Mouse (Mus musculus) frontal cortex, postnatal 36 days (tissue): Measurements from ENCODE around the gene Lmf1.

Source experiments
- DNase-seq, 2 experiments: peaks; one replicate each; pipeline ENCODE4 v3.0.0; 2022; ENCODE audit warnings: low spot score in 2 of 2

Lmf1 gene

DNA sequence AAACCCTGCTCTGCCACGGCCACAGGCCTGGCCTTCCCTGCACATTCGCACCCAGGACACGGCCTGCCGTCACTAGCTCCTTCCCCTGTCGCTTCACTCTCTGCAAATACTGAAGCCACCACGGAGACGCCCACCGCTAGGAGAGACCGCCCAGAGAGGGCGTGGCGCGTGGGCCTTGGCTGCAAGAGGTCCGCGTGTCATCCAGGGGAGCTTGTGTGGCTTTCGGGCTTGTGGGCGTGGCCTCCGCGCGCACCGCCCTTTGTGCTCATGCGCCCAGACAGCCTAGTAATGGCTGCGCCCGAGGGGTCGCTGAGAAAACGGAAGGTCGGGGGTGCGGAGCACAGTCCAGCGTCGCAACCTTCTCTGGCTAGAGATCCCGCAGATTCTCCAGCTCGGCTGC, at the start of gene Lmf1:
Gene Lmf1, plus strand, starts transcription at position 166 of the 400 bp plus-strand sequence.
- DNase-seq, result peak; percentile 93 to 96

DNA sequence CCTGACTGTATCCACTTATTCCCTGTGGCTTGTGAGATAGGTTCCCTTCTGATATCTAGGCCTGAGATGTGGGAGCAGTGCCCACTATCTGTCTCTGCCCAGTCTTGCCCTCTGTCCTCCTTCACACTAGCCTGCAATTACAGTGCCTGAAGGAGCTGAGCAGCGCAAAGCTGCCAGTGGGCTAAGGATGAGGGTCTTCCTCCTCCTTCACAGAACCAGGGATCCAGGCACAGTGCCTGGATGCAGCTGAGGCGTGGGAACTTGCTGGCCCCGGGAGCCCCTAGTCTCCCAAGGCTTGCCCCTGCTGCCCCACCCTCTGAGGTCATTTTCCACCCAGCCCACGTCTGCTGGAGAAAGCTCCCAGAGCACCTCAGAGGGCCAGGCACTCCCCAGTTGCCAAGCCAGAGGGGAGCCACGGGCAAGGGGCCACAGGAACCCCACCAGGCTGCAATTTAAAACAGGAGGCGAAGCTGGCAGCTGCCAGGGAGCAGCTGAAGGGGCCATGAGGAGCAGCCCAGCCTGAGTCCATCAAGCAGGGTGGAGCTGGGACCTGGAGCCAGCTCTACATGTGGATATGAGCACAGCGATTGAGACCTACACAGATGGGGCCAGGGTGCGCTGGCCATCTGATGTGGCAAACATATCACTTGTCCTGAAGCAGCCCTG, 48.4 kb upstream of the Lmf1 start:
- no peak for DNase-seq

DNA sequence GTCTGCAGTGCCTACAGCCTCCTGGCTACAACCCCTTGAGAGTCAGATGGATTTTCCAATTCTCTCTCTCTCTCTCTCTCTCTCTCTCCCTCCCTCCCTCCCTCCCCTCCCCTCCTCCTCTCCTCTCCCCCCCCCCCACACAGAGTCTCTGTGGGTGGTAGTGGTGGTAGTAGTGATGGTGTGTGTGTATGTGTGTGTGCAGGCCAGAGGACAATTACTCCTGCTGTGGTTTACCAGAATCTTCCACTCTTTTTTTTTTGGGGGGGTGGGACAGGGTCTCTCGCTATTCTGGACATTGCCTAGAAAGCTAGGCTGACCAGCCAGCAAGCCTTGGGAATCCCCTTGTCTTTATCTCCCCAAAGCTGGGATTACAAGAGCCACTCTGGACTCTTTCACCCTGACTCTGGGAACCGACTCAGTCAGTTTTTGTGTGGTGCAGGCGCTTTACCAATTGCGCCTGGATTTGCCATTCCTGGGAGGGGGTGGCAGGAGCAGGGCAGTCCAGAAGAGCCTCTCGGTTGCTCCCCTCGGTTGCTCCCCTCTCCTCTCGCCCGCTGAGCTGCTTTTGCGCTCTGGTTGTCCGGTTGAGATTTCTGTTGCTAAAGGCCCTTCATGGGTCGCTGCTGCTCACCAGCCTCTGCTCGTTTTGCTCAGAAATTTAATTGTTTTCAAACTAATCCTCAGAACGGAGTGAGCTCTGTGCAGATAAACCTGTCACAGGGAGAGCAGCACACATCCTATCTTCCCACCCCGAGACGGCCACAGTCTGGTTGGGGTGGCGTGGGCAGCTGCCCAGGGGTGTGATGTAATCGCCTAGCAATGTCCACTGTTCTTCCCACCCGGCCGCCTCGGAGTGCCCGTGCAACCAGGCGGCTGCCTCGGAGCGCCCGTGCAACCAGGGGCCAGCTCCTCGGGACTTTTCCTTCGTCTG, 39.7 kb upstream of the Lmf1 start:
- DNase-seq, result peak in 1 of 2 experiments; percentile 30

DNA sequence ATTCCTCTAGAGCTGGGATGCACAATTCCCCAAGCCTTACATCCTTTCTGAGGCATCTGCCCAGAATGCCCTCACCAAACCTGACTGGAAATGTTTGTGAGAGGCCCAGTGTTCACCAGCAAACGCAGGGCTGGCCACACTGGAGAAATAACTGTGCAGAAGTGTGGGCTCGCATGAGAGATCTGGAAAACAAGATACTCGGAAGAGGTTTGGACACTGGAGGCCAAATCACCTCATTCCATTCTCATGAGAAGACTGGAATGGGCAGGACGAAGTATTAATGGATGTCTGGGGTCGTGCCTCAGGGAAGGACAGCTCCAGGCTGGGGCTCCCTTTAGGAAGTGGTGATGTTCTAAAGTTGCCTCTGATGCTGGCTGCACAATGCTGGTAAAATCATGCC, 38.2 kb upstream of the Lmf1 start:
- DNase-seq, result no peak

DNA sequence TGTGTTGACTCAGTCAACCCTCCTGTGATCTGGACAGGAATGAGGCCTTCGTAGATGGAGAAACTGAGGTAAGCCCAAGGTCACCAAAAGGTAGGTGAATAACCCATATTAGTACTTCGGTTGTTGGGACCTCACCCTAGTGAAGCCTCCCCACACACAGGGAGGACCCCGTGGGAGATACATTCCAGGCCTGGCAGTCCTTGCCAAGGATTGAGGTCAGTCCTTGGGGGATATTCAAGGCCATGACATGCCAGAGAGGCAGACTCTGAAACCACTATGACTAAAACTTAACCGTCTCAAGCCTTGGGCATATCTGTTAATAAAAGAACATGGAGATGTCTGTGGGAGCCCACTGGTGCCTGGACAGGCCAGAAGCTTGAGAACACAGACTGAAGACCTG, 37.1 kb upstream of the Lmf1 start:
- DNase-seq, result no peak

DNA sequence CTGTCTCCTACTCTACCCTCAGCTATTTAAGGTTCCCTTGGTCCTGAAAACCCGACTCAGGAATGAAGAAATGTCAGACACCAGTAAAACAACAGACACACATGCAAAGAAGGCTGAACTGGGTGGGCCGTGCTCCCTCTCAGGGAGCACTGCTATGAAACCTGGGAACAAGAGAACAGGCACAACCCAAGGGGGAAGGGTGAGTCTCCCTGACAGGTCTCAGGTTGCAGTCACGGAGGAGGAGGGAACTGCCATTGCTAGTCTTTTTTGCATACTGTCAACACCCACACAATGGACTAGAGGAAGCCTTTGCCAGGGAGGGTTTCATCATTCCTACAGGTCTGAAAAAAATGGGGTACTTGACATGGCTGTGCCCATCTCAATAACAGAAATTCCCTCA, 31.9 kb upstream of the Lmf1 start:
- no peak for DNase-seq

DNA sequence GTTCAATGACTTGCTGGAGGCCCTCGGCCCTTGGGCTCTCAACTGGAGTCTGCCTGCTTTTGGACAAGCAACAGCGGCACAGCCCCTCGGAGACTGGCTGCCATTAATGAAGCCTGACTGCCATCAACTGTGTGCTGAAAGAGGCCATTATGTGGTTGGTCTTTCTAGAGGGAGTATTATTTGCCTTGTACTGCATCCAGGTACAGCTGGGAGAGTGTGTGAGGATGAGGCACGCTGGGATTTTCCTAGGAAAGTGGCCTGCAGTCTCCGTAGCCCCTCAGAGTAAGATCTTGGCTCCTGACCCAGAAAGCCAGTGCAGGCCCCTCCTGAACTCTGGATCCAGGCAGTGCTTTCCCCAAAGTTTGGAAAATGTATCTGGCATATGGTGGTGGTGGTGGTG, 28.9 kb upstream of the Lmf1 start:
- DNase-seq, result no peak

DNA sequence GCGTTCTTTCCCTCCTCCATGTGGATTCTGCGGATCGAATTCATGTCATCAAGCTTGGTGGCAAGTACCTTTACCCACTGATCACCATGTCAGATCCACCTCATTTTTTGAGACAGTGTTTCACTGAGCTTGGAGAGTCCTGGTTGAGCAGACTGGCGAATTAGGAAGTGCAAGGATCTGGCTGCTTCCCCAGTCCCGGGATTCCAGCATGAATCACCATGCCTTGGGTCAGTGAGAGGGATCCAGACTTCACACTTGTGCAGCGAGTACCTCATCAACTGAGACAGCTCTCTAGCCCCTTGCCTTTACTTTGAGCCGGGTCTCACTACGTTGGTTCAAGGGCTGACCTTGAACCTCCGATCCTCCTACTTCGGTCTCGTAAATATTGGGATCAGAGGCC, 27.6 kb upstream of the Lmf1 start:
- DNase-seq, result no peak

DNA sequence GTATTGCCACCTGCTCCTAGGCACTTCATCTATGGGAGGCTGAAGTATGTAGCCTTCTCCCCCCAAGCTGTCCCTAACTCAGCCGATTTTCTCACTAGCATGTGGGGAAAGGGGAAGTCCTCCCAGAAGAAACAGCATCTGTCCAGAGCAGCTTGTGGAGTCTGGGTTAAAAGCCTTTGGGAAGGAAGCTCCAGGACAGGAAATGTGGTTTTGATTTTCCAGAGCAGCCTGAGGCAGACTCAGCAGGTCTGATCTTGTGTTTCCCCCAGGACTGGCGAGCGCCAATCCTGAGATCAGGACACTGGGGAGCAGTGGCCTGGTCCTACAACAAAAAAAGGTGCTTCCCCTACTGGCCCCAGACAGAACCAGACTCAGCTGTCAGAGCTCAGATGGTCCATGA, 23.7 kb upstream of the Lmf1 start:
- peak in 1 of 2 experiments; percentile 15 for DNase-seq

DNA sequence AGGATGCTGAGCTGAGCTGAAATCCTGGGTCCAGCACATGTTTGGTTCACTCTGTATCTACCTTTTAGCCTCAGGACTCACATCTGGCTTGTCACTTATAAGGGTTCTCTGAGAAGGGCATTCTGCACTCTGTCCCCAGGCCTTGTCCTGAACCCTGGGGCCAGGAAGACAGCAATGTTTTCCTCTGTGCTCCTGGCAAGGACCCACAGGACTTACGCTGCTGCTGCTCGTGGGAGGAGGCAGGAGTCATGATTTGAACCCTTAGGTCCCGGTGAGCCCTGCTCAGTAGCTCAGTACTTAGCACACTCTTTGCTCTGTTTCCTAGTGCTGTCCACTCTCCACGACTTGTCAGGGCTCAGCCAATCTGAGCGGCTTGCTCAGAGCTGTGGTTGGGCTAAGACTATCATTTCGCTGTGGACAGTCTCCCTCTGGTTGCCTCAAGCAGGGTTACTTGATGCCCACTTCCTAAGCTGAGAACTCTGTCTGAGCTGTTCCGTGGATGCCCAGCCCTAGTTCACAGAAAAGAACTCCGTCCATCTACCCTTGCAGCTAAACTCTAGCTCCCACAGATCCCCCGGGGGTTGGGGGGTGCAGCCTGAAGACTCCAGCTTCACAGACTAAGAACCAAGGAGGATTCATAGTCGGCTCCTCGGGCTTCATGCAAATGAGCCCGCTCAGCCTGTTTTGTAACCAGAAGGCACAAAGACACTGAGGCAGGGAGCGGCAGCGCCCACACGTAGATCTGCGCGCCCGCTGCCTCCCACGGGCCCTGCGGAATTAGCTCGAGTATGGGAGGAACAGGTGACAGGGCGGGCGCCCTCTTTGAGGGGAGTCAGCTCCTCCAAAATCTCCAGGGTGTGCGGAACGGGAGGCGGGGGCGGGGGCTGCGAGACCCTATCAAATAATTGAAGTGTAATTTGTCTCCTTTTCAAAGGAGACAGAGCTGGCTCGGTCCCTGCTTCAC, 22.9 kb upstream of the Lmf1 start:
- DNase-seq, result peak; percentile 84 to 93

DNA sequence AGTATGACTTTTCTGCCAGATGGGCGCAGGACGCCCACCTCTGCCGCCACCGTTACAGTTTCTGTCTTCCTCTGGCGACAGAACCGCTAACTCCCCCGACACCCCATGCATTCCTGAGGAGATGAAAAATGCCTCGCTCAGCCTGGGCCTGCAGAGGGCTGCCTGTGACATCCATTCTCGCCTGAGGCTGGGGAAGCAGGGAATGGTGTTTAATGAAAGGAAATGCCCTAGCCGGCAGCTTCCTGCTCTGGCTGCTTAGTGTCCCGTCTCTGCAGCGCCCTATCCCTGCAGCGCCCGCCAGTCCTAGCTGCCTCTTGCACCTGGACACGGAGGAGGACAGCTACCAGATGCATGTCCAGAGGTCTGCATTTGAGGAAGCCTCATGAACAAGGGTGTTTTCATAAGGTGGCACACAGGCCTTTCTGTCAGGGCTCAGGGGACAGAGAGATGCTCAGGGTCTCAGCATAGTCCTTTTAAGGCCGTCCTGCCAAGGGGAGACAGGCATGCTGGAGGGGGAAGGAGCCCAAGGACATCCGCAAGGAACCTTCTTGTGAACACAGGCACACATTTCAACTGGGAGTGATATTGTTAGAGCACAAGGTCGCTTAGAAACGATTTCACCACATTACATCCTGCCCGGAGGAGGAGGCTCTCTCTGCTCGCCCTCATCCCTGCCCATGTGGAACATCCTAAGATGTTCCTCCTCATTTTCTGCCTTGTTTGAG, 22.1 kb upstream of the Lmf1 start:
- DNase-seq, result peak in 1 of 2 experiments; percentile 93

DNA sequence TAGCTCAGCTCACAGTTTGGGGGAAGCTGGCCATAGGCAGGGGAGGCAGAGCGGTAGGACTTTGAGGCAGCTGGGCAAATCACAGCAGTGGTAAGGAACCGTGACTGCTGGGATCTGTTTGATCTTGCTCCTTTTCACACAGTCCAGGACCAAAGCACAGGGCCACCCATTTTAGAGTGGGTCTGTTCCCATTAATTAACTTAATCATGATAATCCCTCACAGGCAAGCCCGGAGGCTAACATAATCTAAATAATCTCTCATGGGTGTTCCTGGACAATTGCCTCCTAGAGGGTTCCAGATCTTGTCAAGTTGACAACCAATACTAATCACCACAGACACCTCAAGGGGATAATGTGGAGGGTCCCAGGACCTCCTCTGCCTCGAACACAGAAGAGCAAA, 19.3 kb upstream of the Lmf1 start:
- no peak for DNase-seq

DNA sequence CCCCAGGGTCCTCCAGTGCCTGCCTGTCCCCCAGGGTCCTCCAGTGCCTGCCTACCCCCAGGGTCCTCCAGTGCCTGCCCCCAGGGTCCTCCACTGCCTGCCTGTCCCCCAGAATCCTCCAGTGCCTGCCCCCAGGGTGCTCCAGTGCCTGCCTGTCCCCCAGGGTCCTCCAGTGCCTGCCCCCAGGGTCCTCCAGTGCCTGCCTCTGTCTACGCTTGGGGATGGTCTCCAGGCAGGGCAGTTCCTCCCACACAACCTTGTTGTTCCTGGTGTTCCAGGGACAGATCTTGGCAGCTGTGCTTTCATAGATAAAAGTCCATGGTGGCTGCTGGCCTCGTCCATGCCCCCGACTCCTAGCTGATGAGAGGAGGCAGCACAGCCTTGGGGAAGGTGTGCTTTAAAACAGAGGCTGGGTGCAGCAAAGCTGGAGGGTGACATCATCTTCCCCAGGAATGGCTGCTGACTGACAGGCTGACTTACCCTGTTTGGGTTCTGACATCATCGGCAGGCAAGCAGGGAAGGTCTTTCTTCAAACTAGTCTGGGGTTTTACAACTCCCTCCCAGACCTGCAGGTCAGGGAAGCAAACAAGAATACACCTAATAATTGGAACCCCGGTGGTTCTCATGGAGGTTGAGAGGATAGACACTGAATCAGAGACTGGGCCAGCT, 18.2 kb upstream of the Lmf1 start:
- no peak for DNase-seq

DNA sequence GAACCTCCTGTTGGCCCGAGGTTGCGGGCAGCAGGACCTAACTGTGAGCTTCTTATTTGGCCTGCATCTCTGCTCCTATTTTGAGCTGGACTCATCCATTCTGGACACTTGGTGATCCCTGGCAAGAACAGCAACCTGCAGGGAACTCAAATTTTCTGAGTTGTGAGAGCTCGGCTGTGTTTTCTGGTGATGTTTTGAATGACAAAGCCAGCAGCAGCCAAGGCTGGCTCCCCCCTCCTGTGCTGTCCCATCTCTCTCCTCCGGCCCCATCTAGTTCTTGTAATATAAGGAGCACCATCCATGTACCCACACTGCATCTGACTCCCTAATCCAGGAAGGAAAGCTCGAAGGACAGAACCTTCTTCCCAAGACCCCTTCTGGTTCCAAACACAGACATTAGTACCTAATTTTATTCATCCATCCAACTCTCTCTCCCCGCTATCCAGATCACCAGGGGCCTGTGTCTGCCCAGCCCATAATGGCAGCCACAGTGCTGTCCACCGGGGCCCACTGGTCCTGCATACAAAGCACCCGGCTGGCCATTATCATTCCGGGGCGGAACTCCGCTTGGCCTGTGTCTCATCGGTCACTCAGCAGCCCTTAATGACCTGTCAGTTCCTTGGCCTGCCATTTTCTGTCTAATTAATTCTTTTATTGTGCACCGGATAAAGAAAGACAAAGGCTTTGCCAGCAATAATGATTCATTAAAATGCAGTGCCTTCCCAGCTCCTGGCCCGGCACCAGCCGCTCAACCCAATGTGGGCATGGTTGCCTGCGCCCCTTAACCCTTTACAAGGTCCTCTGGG, 17.5 kb upstream of the Lmf1 start:
- peak; percentile 35 to 66 for DNase-seq

DNA sequence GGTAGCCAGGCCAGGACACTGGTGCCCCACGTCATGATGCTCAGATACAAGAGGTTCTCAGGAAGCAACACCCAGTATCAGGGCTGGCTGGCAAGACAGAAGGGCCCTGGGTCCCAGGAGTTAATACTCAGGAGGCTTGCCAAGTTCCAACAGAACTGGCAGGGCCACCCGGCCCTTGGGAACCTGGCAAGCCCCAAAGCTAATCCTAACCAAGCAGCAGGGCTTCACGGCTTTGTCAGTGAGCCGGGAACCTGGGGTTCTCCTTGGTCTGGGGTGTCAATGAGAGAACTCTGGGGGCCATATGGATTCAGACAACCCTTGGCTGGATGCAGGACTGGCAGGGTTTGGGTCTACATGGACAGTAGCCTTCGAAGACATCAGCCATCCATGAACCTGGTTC, 14.4 kb upstream of the Lmf1 start:
- DNase-seq, result peak in 1 of 2 experiments; percentile 60

DNA sequence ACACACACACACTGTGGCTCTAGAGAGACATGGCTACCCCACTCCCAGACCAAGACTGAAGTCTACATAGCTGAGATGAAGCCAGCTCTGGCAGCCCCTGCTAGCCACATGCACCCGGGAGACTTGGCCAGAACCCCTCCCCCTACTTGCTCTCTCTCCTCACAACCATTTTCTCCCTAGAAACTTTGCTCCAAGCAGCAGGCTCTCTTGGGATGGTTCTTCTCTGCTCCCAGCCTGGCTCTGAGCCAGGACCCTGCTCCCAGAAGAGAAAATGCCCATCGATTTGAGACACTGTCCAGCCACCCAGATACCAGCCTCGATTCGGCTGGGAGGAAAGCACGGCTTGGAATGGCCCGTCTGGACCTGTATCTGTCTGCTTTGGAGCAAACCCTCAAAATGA, 13.6 kb upstream of the Lmf1 start:
- peak; percentile 33 to 53 for DNase-seq

DNA sequence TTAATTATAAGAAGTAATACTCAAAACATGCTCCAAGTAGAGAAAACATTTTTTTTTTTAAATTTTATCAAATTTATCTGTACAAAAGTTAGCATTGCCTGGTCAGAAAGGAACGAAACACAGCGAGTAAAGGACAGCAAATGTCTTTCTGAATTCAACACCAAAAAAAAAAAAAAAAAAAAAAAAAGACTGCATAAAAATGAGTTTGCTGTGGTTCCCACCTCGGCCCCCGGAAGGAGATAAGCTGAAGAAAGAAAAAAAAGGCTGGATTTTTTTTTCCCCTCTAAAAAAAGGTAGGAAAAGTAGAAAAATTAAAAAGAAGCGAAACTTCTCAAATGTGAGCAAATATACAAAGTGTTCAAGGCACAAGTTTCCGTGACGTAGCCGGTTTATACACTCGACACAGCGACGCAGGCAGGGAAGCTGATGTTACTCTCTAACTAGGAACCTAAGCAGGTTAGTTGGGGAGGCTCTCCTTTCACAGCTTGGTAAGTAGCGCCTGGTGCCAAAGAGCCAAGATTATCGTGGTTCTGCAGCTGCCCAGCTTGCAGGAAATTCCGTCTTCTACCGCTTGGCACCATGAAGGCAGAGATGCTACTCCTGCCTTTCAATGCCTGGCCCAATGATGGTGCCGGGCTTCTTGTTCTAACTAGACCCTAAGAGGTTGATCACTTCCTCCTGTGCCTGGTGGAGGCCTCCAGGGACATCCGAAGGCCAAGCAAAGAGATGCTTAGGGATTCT, 12.9 kb upstream of the Lmf1 start:
- DNase-seq, result peak in 1 of 2 experiments; percentile 37

DNA sequence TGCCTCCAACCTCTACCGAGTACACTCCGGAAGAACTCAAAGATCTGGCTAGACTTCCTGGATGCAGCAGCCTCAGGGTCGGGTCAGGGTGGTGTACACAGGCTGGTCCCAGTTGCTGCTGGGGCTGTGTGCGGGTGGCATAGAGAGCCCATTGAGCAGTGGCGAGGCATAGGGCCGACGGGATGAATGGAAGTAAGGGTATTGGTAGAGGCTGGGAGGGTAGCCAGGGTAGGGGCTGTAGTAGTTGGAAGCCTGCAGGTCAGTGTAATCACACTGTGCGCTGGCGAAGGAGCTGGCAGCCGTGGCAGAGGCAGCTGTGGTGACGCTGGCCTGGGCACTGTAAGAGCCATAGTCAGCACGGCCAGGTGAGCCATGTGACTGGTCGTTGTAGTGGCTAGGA, 11.6 kb upstream of the Lmf1 start:
- DNase-seq, result peak; percentile 37 to 46

DNA sequence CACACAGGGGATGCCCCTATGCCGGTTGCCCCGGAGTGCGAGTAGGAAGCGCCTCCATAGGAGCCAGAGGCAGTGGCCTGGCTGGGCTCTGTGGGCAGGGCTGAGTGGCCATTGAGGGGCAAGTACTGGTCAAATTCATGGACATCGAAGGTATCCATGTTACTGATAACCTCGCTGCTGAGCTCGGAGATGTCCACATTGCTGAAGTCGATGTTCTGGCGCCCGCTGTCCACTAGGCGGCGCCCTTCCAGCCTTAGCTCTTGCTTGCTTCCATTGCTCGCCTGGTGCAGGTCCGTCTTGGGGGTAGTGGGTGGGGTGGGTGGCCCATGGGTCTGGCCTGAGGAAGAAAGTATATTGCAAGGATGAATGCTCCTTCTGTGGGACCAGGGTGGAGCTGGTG, 11.1 kb upstream of the Lmf1 start:
- peak; percentile 74 to 88 for DNase-seq
